Mouse (Mus musculus) C2C12 (cell line): ENCODE results near the gene Slirp.

Source experiments
- CTCF ChIP-seq: IDR thresholded peaks from one replicate; pipeline ENCODE4 v1.5.1; 2011; ENCODE audit not compliant: control insufficient read depth, insufficient read depth, insufficient read length
- FOSL1 ChIP-seq: IDR thresholded peaks from one replicate; pipeline ENCODE4 v1.8.0; 2011; ENCODE audit warnings: mild to moderate bottlenecking, low read length; ENCODE audit not compliant: poor library complexity, insufficient read depth, severe bottlenecking
- MAX ChIP-seq: IDR thresholded peaks from one replicate; pipeline ENCODE4 v1.6.1; 2011; ENCODE audit warnings: mild to moderate bottlenecking, control low read depth
- MYOG ChIP-seq: IDR thresholded peaks from one replicate; pipeline ENCODE4 v1.6.1; 2011; ENCODE audit not compliant: control insufficient read depth, insufficient read length; ENCODE audit errors: extremely low read depth
- USF1 ChIP-seq: IDR thresholded peaks from one replicate; pipeline ENCODE4 v1.6.1; 2011; ENCODE audit warnings: low read depth, mild to moderate bottlenecking, control low read depth, moderate library complexity

GRCm38 (mm10) chr12:87405721-87406120, 38.0 kb upstream of the Slirp start:
- TF ChIP-seq MAX (no peak), CTCF (no peak), USF1 (no peak), FOSL1 (no peak), MYOG (no peak)
